Mouse (Mus musculus): ENCODE results near the gene Olfr1512. TPM values are rescaled to one million over a fixed set of nuclear protein-coding genes. Genes with fewer than 3 reads are reported as not detected.
A peak's percentile ranks its signal among the peaks of the same experiment; 100 is the strongest.
"Not testable (repeated sequence)": the region's sequence is repeated elsewhere in the genome, so short reads cannot be mapped to it uniquely, and the experiment has no call there.

The Olfr1512 gene
- polyA plus RNA-seq (2015; fragmentation: Nextera tagmentation; extraction: Ambion mirVana): not detected in 2 replicates

DNA sequence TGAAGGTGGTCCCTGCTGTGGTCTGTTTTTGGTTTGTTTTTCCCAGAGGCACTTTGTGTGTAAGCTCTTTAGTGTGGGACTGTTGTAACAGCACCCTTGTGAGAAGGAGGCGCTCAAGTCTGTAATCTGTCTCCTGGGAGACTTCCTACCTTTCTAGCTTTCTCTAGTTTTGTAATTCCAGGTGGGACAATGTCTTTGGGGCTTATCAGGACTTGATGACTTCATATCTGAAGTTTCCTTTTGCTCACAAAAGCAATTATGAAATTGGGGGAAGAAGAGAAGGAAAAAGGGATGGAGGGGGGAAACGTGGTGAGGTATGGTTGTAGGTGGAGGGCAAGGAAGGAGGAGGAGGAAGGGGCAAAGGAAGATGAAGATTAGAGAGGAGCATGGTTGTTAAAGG is at the start of gene Olfr1512:
TSS of gene Olfr1512 (minus strand) at position 101 of the 400 bp plus-strand sequence.
- no peaks in the 10 kb centered on the region for H3K4me1 ChIP-seq
- H3K4me3 ChIP-seq: no peak within 1 kb of the TSS
- H3K27ac ChIP-seq: no peak within 1 kb of the TSS
- H3K36me3 ChIP-seq: no peaks in the 10 kb centered on the region
- H3K27me3 ChIP-seq: no peaks in the 10 kb centered on the region
- no peak within 1 kb of the TSS for H3K4me2 ChIP-seq (replicated peaks)
- H3K9ac ChIP-seq: no peak within 1 kb of the TSS
- no peak for ATAC-seq (ENCODE audit: low FRiP score, low read depth)
- no peaks in the 10 kb centered on the region for H3K9me3 ChIP-seq
- WGBS: 71% methylated on average over 2 of the region's 2 CpGs

DNA sequence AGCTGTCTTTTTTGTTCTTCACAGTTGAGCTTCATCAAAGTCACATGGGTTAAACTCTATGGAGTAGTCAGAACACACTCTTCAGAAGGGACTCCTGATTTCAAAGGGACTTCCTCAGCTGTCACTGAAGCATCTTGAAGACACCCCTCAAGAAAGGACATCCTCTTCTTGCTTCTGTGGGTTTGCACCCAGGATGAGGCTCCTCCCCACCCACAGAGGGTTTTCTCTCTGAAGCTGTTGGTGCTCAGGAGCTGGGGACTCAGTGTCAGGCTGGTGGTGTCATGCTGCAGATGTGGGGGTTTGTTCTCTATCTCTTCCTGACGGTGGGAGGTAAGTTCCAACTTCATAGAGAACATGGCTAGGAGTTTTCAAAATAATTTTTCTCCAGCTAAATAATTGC is 48.7 kb upstream of the Olfr1512 start:
- Histone ChIP-seq H3K4me1 (no peaks in the 10 kb centered on the region), H3K4me3 (no peak overlapping the region), H3K9me3 (no peaks in the 10 kb centered on the region), H3K4me2 (replicated peaks) (no peak overlapping the region), H3K36me3 (no peaks in the 10 kb centered on the region), H3K9ac (no peak overlapping the region), H3K27me3 (no peaks in the 10 kb centered on the region), H3K27ac (no peak overlapping the region)
- 94% methylated on average over 1 of the region's 1 CpGs for WGBS
- ATAC-seq (ENCODE audit: low FRiP score, low read depth): no peak

DNA sequence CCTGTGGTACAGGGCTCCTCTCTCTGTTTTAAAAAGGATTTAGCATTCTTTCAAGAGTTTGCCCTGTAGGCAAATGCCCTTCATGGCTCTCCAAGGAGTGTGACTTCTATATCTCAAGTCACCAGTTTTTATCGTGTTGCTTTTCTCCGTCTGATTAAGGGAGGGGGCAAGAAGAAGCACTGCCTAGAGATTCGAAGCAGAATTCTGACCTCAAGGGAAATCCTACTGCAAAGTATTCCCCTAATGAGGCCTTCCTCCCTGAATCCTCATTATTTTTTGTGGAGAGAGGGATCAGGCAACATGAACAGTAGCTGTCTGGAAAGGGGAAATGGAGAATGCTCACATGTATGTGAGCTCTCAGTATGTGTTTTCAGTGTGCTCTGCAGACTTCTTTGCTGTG is 35.3 kb upstream of the Olfr1512 start, which contains the start of gene Olfr1510:
TSS of gene Olfr1510 (minus strand) at position 101 of the 400 bp plus-strand sequence.
- H3K27ac ChIP-seq: no peak within 1 kb of the TSS
- no peak within 1 kb of the TSS for H3K4me2 ChIP-seq (replicated peaks)
- H3K36me3 ChIP-seq: no peaks in the 10 kb centered on the region
- H3K4me3 ChIP-seq: no peak within 1 kb of the TSS
- WGBS: 93% methylated on average over 3 of the region's 3 CpGs
- H3K27me3 ChIP-seq: no peaks in the 10 kb centered on the region
- no peaks in the 10 kb centered on the region for H3K9me3 ChIP-seq
- no peaks in the 10 kb centered on the region for H3K4me1 ChIP-seq
- no peak for ATAC-seq (ENCODE audit: low FRiP score, low read depth)
- H3K9ac ChIP-seq: no peak within 1 kb of the TSS

GRCm38 (mm10) chr14:52410142-52410919 is 31.4 kb upstream of the Olfr1512 start:
- WGBS: 77% methylated on average over 7 of the region's 10 CpGs
- not testable (repeated sequence) for H3K4me1 ChIP-seq; H3K9ac ChIP-seq; H3K27ac ChIP-seq; H3K36me3 ChIP-seq; H3K4me2 ChIP-seq (replicated peaks); H3K27me3 ChIP-seq; H3K9me3 ChIP-seq; H3K4me3 ChIP-seq; ATAC-seq (ENCODE audit: low FRiP score, low read depth)

- Histone ChIP-seq H3K9me3 (no peaks in the 10 kb centered on the region), H3K27me3 (no peaks in the 10 kb centered on the region), H3K9ac (no peak within 1 kb of the TSS), H3K27ac (no peak within 1 kb of the TSS), H3K4me2 (replicated peaks) (no peak within 1 kb of the TSS), H3K4me3 (no peak within 1 kb of the TSS), H3K4me1 (no peaks in the 10 kb centered on the region), H3K36me3 (no peaks in the 10 kb centered on the region)
- no peak for ATAC-seq (ENCODE audit: low FRiP score, low read depth)
- 70% methylated on average over 4 of the region's 4 CpGs for WGBS
Measured at GRCm38 (mm10) chr14:52397279-52397678, 18.3 kb upstream of the Olfr1512 start, which contains the start of gene Olfr1511. Olfr1511 (minus strand) TSS chr14:52397379.

GRCm38 (mm10) chr14:52390084-52390848 is 11.3 kb upstream of the Olfr1512 start:
- H3K4me3 ChIP-seq; H3K4me2 ChIP-seq (replicated peaks); H3K9me3 ChIP-seq; H3K27ac ChIP-seq; H3K4me1 ChIP-seq; H3K27me3 ChIP-seq; H3K36me3 ChIP-seq; ATAC-seq (ENCODE audit: low FRiP score, low read depth); H3K9ac ChIP-seq: not testable (repeated sequence)
- 91% methylated on average over 9 of the region's 9 CpGs for WGBS

DNA sequence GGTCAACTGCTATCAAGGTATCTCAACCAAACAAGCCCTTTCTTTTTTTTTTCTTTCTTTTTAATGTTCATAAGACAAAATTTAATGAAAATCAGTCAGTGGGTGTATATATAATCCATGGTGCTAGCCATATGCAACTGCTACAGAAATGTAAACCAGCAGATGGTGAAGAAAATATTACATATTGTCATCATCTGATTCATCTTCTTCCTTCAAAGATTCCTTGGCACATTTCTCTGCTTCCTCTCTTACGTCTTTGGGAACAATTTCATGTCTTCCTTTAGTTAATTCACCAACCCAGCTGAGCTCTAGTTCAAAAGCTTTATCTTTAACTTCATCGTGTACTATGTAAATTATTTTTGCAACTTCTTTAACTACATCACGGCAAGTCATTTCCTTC is 10.2 kb downstream of the Olfr1512 start:
- H3K27ac ChIP-seq: no peak overlapping the region
- WGBS: 91% methylated on average over 3 of the region's 3 CpGs
- H3K4me2 ChIP-seq (replicated peaks): no peak overlapping the region
- no peaks in the 10 kb centered on the region for H3K9me3 ChIP-seq
- no peaks in the 10 kb centered on the region for H3K36me3 ChIP-seq
- no peaks in the 10 kb centered on the region for H3K27me3 ChIP-seq
- H3K4me3 ChIP-seq: no peak overlapping the region
- H3K4me1 ChIP-seq: no peaks in the 10 kb centered on the region
- no peak overlapping the region for H3K9ac ChIP-seq
- ATAC-seq (ENCODE audit: low FRiP score, low read depth): no peak

- H3K9me3 ChIP-seq: no peaks in the 10 kb centered on the region
- H3K27me3 ChIP-seq: no peaks in the 10 kb centered on the region
- no peak within 1 kb of the TSS for H3K9ac ChIP-seq
- WGBS: 76% methylated on average over 4 of the region's 4 CpGs
- H3K36me3 ChIP-seq: no peaks in the 10 kb centered on the region
- ATAC-seq (ENCODE audit: low FRiP score, low read depth): no peak
- no peak within 1 kb of the TSS for H3K4me2 ChIP-seq (replicated peaks)
- H3K4me1 ChIP-seq: no peaks in the 10 kb centered on the region
- H3K4me3 ChIP-seq: no peak within 1 kb of the TSS
- H3K27ac ChIP-seq: no peak within 1 kb of the TSS
Measured at GRCm38 (mm10) chr14:52356308-52356707, 22.7 kb downstream of the Olfr1512 start, which contains the start of gene Olfr1513. Olfr1513 (minus strand) TSS chr14:52356408.

DNA sequence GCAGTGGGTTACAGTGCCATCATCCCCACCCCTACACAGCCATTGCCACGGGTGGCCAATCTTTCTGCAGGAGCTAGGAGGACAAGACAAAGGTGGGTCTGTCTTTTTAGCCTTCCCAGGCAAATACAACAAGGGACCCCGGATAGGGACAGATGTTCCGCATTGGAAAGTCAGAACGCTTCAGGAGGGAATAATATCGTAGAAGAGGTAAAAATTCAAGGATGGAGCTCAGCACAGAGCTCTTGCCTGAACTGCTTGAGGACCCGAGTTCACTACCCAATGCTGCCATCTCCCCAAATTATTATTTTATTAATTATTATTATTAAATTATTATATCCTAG is 39.5 kb downstream of the Olfr1512 start:
- H3K36me3 ChIP-seq: no peaks in the 10 kb centered on the region
- no peak overlapping the region for H3K9ac ChIP-seq
- ATAC-seq (ENCODE audit: low FRiP score, low read depth): no peak
- no peak overlapping the region; the same call in 1 of the 2 replicates for H3K4me2 ChIP-seq (replicated peaks)
- 0 out of 2 replicates have a peak, but pooled peaks cover 4% of the 10 kb centered on the region for H3K9me3 ChIP-seq
- no peaks in the 10 kb centered on the region for H3K4me1 ChIP-seq
- 0 out of 2 replicates have a peak, but pooled peaks cover 5% of the 10 kb centered on the region for H3K27me3 ChIP-seq
- no peak overlapping the region for H3K4me3 ChIP-seq
- WGBS: 77% methylated on average over 6 of the region's 6 CpGs
- no peak overlapping the region for H3K27ac ChIP-seq

- peak; percentile 52; the same call in 1 of the 2 replicates for ATAC-seq (ENCODE audit: low FRiP score, low read depth)
- Histone ChIP-seq H3K27me3 (0 out of 2 replicates have a peak, but pooled peaks cover 7% of the 10 kb centered on the region), H3K4me3 (peak overlapping the region; percentile 24), H3K36me3 (no peaks in the 10 kb centered on the region), H3K4me1 (no peaks in the 10 kb centered on the region), H3K4me2 (replicated peaks) (peak overlapping the region; percentile 54), H3K27ac (no peak overlapping the region), H3K9ac (no peak overlapping the region), H3K9me3 (no peaks in the 10 kb centered on the region)
- 29% methylated on average over 21 of the region's 21 CpGs for WGBS
Measured at GRCm38 (mm10) chr14:52338751-52339511, 40.0 kb downstream of the Olfr1512 start.

DNA sequence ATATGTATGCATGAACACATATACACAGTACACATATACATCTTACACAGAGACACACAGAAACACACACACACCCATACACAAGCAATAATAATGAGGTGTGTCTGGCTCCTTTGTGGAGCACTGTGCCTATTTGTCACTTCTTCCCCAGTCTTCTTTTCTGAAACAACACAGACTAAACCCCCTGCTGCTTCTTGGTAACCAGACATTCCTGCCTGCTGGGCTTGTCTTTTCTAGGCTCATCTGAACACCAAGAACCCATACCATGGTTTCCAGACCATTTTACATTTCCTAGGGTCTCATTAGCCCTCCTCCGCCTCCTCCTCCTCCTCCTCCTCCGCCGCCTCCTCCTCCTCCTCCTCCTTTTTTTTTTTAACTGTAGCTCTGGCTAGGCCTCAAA is 46.8 kb downstream of the Olfr1512 start:
- H3K4me1 ChIP-seq: no peaks in the 10 kb centered on the region
- no peak overlapping the region for H3K27ac ChIP-seq
- no peaks in the 10 kb centered on the region for H3K9me3 ChIP-seq
- peaks cover 57% of the 10 kb centered on the region for H3K27me3 ChIP-seq
- H3K4me2 ChIP-seq (replicated peaks): no peak overlapping the region
- H3K36me3 ChIP-seq: no peaks in the 10 kb centered on the region
- 80% methylated on average over 1 of the region's 3 CpGs for WGBS
- no peak overlapping the region for H3K4me3 ChIP-seq
- no peak for ATAC-seq (ENCODE audit: low FRiP score, low read depth)
- H3K9ac ChIP-seq: no peak overlapping the region
